Mouse (Mus musculus) bone marrow, adult 2 months (tissue): Measurements from ENCODE around the gene Pip5k1c. TPM values are rescaled to one million over a fixed set of nuclear protein-coding genes. Genes with fewer than 3 reads are reported as not detected.
A peak's percentile ranks its signal among the peaks of the same experiment; 100 is the strongest.

ENCODE experiments used
- H3K27ac ChIP-seq: fragments of 200-500 bp; 2 replicates; pipeline ENCODE4 v1.5.1; 2012; ENCODE audit warnings: low read depth, mild to moderate bottlenecking, control low read depth, inconsistent platforms, low read length; ENCODE audit not compliant: control insufficient read depth, poor library complexity, insufficient read depth
- H3K4me1 ChIP-seq: fragments of 200-500 bp; 2 replicates; pipeline ENCODE4 v1.6.1; 2011; ENCODE audit warnings: low read length; ENCODE audit not compliant: control insufficient read depth, insufficient read depth
- H3K4me3 ChIP-seq: fragments of 200-500 bp; replicated peaks from 2 replicates; pipeline ENCODE3; 2011; ENCODE audit warnings: mild to moderate bottlenecking, low read depth, low read length, control low read depth; ENCODE audit not compliant: control insufficient read depth
- CTCF ChIP-seq: fragments of 200-500 bp; IDR thresholded peaks from 2 replicates; pipeline ENCODE4 v1.5.1; 2011; ENCODE audit warnings: low read length, control low read depth; ENCODE audit not compliant: control insufficient read depth, insufficient read depth
- POLR2A ChIP-seq: fragments of 200-500 bp; IDR thresholded peaks from 2 replicates; pipeline ENCODE4 v1.6.1; 2011; ENCODE audit warnings: low read depth, mild to moderate bottlenecking, control low read depth, low read length, borderline replicate concordance; ENCODE audit not compliant: control insufficient read depth
- WGBS: fragments of 180-500 bp; shearing (Covaris S2); methylation state at CpG from one replicate; pipeline ENCODE4 v1.1.7; 2018; 5-methylcytosine and 5-hydroxymethylcytosine counted together
- polyA plus RNA-seq: library from polyadenylated mRNA; stranded (reverse); fragments of >200 nt; gene quantifications from 2 replicates; pipeline ENCODE4 v1.2.4, GENCODE M21; 2011; ENCODE audit warnings: low replicate concordance; ENCODE audit not compliant: missing spikeins, insufficient read depth, insufficient read length

The Pip5k1c gene
- 31.2 and 62.2 TPM in 2 replicates for polyA plus RNA-seq

DNA sequence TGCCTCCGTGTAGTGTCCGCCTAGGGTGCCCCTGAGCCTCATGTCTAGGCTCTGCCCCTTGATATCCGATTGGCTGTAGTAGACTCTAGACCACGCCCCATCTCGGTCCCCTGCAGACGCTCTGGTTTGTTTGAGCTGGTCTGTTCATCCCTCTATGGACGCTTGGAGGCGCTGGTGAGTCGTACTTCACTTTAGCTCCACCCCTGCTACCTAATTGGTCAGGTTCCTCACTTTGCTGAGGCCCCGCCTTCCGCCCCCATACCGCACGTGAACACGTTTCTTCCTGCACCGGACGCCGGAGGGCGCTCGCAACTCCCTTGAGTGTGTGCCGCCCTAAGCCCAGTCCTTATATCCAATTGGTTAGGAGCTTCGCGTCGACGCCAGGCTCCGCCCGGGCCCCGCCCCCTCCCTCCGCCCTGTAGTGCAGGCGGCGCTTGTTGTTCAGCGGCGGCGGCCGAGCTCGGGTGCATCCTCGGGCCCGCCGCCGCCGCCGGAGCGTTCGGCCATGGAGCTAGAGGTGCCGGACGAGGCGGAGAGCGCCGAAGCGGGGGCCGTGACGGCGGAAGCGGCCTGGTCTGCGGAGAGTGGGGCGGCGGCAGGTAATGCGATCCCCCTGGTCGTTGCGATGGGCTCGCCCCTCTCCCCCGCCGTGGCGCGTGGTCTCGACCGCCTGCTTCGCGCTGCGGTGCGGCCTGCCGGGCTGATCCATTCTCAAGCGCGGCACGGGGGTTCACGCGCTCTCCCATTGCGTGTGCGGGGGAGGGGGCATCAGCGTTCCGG is at the start of gene Pip5k1c:
Gene Pip5k1c, plus strand, starts transcription at position 410 of the 780 bp plus-strand sequence.
- H3K27ac ChIP-seq = peak within 1 kb of the TSS; percentile 97
- H3K4me3 ChIP-seq = peak within 1 kb of the TSS; percentile 81
- TF ChIP-seq POLR2A = peak; percentile 68; the same call in 1 of the 2 replicates
- peak; percentile 87 for TF ChIP-seq CTCF
- H3K4me1 ChIP-seq = peaks cover 18% of the 10 kb centered on the region
- under 1% methylated on average over 80 of the region's 80 CpGs for WGBS

DNA sequence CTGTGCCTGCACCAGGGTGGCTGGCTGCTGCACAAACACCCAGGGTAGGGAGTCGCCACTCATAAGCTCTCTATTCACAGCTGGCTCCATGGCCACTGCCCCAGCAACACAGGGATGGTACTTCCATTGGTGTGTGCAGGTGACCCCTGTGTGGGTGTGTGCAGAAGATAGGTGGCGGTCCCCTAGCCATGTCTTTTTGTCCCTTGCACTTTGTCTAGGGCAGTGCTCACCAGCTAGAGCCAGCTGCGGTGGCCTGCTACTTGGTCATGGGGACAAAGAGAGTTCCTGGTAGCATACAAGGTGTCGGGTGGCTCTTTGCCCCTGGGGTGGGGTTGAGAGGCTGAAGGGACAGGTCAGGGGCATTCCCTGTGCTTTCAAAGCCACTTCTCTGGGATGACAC is 48.6 kb upstream of the Pip5k1c start:
- H3K27ac ChIP-seq = no peak overlapping the region
- no peak overlapping the region for H3K4me3 ChIP-seq
- no peak for TF ChIP-seq POLR2A
- no peak for TF ChIP-seq CTCF
- 78% methylated on average over 4 of the region's 4 CpGs for WGBS
- no peaks in the 10 kb centered on the region for H3K4me1 ChIP-seq

DNA sequence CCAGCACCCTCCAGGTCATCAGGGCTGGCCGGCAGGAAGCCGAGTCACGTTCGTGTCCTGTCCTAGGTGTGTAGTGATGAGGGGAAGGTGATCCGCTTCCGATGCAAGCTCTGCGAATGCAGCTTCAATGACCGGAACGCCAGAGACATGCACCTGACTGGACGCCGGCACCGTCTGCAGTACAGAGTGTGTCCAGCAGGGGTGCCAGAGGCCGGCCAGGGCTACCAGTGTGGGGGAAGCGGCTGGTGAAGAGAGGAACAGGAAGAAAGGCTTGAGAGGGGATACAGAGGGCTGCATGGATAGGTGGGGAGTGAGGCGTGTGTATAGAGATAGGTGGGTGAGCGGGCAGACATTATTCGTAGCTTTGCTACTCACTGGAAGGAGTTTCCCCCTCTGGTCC is 48.2 kb upstream of the Pip5k1c start:
- no peaks in the 10 kb centered on the region for H3K4me1 ChIP-seq
- TF ChIP-seq POLR2A = no peak
- peak; percentile 93 for TF ChIP-seq CTCF
- no peak overlapping the region for H3K4me3 ChIP-seq
- H3K27ac ChIP-seq = no peak overlapping the region
- 7% methylated on average over 17 of the region's 17 CpGs for WGBS

DNA sequence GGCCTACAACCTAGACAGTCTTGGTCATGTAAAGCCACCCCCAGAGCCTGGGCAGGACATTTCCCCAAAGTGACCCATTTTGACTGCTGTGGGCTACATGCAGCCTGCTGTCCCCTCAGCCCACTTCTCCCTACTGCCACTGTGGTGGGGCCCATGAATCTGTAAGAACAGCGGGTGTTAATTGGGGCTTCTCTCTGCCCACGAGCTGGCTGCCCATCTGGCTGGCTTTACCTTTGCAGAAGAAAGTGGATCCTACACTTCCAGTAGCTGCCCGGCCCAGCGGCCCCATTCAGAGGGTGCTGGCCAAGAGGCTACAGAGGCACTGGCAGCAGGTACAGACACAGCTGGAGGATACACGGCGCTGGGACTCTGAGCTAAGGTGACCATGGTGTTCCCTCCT is 47.6 kb upstream of the Pip5k1c start:
- H3K4me3 ChIP-seq = no peak overlapping the region
- 79% methylated on average over 6 of the region's 6 CpGs for WGBS
- TF ChIP-seq POLR2A (0 out of 2 replicates have a peak, but pooled peaks have one; percentile 16), CTCF (no peak)

DNA sequence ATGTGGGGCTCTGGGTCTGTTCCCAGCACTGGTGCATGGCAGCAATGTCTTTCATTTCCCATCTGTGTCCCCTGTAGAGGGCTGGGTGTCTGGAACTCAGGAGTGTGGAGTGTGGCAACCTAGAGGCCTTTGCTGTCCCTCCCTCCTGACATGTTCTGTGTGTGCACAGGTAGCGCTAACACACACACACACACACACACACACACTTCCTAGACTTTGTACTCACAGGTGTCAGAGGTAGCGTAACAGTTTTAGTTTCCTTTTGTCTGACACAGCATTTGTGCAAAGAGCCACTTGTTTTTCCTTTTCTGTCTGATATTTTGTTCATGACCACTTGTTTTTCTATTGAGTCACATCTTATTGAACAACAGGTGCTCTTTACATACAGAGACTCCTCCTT is 45.0 kb upstream of the Pip5k1c start:
- H3K27ac ChIP-seq = no peak overlapping the region
- no peak overlapping the region for H3K4me3 ChIP-seq
- no peak for TF ChIP-seq CTCF
- no peak for TF ChIP-seq POLR2A
- H3K4me1 ChIP-seq = no peaks in the 10 kb centered on the region
- WGBS = 77% methylated on average over 2 of the region's 2 CpGs

More for the DNA sequence above, 47.6 kb upstream of the Pip5k1c start:
- no peak overlapping the region for H3K27ac ChIP-seq
- no peaks in the 10 kb centered on the region for H3K4me1 ChIP-seq

DNA sequence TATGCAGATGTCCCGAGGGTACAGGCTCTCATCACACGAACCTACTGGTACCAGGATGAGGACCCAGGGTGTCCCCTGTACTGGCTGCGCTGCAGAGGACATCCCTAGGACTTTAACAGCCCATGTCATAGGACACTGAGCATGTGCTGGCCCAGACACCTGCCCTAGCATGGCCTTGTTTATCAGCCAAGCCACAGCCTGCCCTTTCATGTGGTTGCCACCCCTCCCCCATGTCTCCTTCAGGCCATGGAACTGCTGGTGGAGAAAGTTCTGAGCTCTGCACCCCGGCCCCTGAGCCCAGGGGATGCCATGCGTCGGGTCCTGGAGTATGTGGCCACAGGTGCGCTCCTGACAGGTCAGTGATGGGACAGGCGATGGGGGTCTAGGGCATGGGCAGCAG is 43.3 kb upstream of the Pip5k1c start:
- Histone ChIP-seq H3K4me3 (no peak overlapping the region), H3K27ac (no peak overlapping the region), H3K4me1 (peaks cover 2% of the 10 kb centered on the region)
- 77% methylated on average over 8 of the region's 8 CpGs for WGBS
- TF ChIP-seq CTCF (no peak), POLR2A (no peak)

DNA sequence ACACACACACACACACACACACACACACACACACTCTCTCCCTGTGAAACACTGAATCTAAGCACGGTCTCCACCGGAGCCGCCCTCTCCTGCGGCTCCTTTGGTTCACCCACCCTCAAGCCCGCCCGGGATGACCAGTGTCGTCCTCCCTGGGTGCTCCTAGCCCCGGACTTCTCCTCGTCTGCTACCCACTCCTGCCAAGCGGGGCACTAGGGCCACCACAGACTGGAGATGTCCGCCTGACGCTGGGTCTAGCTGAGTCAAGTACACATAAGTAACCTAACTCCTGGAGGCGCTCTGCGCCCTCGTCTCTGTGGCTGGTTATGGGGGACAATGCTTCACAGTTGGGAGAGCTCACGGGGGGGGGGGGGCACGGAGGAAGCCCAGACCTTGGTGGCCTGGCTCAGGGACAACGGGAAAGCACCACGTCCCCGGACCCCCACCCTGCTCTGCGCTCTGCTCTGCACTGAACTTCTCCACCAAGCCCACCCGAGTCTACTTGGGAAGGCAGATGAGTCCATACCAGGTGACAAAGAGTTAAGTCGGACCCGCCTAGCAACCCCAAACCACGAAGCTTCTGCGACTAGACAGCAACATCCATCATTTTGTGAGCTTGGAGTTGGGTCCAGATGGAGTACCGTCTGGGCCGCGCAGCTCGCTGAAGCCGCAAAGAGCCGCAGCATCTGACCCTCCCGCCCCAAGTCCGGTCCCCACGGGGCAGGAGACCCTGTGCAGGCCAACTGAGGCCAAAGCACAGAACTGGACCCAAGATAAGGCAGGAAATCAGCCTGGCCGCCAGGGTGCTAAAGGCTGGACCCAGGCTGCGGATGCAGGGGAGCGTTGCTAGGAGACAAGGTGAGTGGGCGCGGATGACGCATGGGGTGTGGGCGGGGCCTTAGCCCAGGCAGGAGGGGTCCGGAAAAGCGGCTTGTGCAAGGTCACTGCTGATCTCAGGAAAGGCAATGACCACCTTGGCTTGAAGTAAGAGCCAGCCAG is 40.0 kb upstream of the Pip5k1c start, which contains the start of gene Matk:
Gene Matk, plus strand, starts transcription at position 512 of the 996 bp plus-strand sequence.
- no peak within 1 kb of the TSS for H3K27ac ChIP-seq
- WGBS = 13% methylated on average over 44 of the region's 44 CpGs
- H3K4me3 ChIP-seq = no peak within 1 kb of the TSS
- H3K4me1 ChIP-seq = peaks cover 5% of the 10 kb centered on the region
- no peak for TF ChIP-seq CTCF
- TF ChIP-seq POLR2A = no peak

DNA sequence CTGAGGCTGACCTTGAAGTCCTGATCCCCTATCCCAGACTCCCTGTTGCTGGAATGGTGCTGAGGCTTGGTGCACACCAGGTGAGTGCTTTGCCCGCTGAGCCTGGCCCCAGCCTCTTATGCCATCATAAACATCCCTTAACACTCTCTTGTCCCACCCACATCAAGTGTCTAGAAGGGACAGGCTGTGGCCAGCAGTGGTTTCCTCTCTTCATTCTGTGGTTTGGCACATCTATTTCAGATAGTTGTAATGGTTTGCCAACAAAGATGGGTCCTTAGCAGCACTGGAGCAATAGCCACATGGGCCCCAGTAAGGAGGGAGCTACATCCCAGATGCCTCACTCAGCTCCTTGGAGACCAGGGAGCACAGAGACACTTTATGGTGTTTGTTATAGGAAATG is 37.9 kb upstream of the Pip5k1c start:
- WGBS = 0% methylated on average over 1 of the region's 1 CpGs
- Histone ChIP-seq H3K4me3 (no peak overlapping the region), H3K4me1 (peaks cover 6% of the 10 kb centered on the region), H3K27ac (no peak overlapping the region)
- TF ChIP-seq CTCF = no peak
- no peak for TF ChIP-seq POLR2A
